Mouse (Mus musculus): ENCODE measurements at regions not wholly inside any gene's neighbourhood (a gene's known extent, or its start where the extent isn't known, plus 50 kb on each side); places are given as distances from the start of the nearest gene placed in this dataset.
A peak's percentile ranks its signal among the peaks of the same experiment; 100 is the strongest.

DNA sequence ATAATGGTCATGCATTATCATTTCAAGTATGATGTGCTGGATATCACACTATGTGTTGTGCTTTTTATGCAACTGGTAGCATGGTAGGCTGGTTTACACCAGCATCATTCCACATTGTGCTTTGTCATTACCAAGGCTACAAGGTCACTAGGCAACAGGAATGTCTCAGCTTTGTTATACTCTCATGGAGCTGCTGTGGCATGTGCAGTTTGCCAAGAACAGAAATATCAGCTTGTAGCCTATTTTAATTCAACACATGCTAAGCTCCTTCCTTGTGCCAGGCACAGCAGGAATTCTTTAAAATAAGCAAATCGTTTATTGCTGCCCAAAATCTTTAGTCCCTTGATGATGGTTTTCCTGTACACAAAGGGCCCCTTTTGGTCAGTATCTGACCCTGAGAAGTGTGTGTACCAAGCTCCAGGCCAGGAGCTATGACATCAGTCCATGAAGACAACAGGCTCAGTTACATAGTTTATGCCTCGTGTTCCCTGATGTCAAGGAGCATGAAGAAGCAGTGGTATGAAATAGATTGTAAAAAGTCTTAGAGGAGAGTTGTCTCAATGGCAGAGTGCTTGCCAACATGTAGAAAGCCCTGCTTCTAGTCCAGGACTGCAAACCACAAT lies 314.0 kb upstream of the Cdyl start:
- Histone ChIP-seq H3K36me3 (no peaks in the 10 kb centered on the region), H3K4me1 (replicated peaks) (no peaks in the 10 kb centered on the region; the same call in 1 of the 2 replicates), H3K4me2 (replicated peaks) (no peak overlapping the region), H3K4me3 (replicated peaks) (no peak overlapping the region), H3K27me3 (no peaks in the 10 kb centered on the region), H3K9me3 (no peaks in the 10 kb centered on the region), H3K9ac (replicated peaks) (no peak overlapping the region), H3K27ac (no peak overlapping the region)
- ATAC-seq = peak; percentile 80
- WGBS = 36% methylated on average over 2 of the region's 2 CpGs

DNA sequence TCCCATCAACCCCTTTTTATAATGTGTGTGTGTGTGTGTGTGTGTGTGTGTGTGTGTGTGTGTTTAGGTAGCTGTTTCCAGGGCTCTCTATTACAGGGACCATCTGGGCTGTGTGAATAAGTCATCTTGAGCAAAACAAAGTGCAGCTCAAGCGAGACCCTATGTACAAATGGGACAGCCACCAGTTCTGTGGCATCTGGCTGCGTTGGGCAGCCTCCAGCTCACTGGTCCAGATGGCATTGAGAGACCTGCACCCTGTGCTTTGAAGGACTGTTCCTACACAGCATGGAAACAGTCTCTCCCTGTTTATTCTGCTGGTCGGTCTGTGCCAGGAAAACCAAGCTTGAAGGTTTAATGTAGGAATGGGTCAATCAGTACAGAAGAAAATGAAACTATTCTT lies 311.4 kb upstream of the Cdyl start:
- Histone ChIP-seq H3K27ac (no peak overlapping the region), H3K9me3 (no peaks in the 10 kb centered on the region), H3K4me1 (replicated peaks) (no peaks in the 10 kb centered on the region; the same call in 1 of the 2 replicates), H3K36me3 (no peaks in the 10 kb centered on the region), H3K4me3 (replicated peaks) (no peak overlapping the region), H3K9ac (replicated peaks) (no peak overlapping the region), H3K27me3 (no peaks in the 10 kb centered on the region), H3K4me2 (replicated peaks) (no peak overlapping the region)
- 84% methylated on average over 3 of the region's 3 CpGs for WGBS
- no peak for ATAC-seq

DNA sequence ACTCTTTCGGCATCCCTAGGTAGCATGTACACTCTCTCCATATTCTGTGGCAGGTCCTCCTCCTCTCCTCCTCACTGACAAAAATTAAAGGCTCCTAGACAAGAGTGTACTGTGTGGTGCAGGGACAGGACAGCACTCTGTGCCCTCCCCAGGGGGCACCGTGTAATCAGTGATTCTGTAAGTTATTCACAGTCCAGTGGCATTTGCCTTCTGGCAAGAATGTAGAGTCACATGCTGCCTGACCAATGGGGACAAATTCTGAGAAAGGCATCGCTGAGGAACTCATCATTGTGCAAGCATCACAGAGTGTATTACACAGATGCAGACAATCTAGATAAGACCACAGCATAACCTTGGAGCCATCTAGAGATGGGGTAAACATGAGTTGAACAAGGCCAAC lies 300.3 kb upstream of the Cdyl start:
- Histone ChIP-seq H3K4me1 (replicated peaks) (no peaks in the 10 kb centered on the region), H3K36me3 (no peaks in the 10 kb centered on the region), H3K9me3 (no peaks in the 10 kb centered on the region), H3K27me3 (no peaks in the 10 kb centered on the region), H3K27ac (no peak overlapping the region), H3K9ac (replicated peaks) (no peak overlapping the region), H3K4me2 (replicated peaks) (no peak overlapping the region), H3K4me3 (replicated peaks) (no peak overlapping the region)
- ATAC-seq = no peak
- 84% methylated on average over 3 of the region's 3 CpGs for WGBS

DNA sequence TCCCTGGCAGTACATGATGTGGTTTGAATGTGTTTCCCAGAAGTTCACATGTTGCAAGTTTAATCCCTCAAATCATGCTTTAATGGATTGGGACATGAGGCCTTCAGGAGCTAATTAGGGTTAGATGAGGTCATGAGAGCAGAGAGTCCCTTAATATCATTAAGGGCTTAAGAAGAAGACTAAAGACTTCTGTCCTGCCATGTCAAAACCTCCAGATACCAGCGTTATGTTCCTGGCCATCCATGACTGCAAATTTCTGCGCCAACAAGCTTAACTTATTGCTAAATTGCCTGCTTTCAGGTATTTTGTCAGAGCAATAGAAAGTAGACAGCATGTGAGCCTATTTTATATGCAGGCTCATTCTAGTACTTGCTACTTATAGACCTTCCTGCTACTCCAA lies 282.1 kb upstream of the Cdyl start:
- H3K36me3 ChIP-seq = no peaks in the 10 kb centered on the region
- 87% methylated on average over 2 of the region's 2 CpGs for WGBS
- H3K9me3 ChIP-seq = no peaks in the 10 kb centered on the region
- H3K4me2 ChIP-seq (replicated peaks) = no peak overlapping the region
- H3K27ac ChIP-seq = no peak overlapping the region
- H3K4me3 ChIP-seq (replicated peaks) = no peak overlapping the region
- H3K27me3 ChIP-seq = no peaks in the 10 kb centered on the region
- ATAC-seq = no peak
- H3K4me1 ChIP-seq (replicated peaks) = no peaks in the 10 kb centered on the region
- H3K9ac ChIP-seq (replicated peaks) = no peak overlapping the region

DNA sequence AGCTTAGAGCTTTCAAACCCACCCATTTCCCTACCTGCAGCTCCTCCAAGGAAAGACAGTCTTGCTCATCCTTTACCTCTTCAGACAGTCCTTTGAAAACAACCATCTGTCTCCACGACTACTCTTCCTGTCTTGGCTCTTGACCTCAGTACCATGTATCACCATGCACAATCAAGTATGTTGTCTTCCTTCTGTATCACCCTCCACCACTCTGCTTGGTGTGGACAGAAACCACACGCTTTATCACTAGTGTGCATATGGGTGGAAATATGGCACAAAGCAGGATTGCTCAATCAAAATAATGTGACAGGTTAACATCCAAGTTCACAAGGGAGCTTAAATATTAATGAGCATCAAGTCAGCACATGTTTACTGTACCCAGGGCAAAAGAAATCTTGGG lies 280.1 kb upstream of the Cdyl start:
- WGBS = 94% methylated on average over 2 of the region's 2 CpGs
- ATAC-seq = no peak
- no peak overlapping the region for H3K4me3 ChIP-seq (replicated peaks)

DNA sequence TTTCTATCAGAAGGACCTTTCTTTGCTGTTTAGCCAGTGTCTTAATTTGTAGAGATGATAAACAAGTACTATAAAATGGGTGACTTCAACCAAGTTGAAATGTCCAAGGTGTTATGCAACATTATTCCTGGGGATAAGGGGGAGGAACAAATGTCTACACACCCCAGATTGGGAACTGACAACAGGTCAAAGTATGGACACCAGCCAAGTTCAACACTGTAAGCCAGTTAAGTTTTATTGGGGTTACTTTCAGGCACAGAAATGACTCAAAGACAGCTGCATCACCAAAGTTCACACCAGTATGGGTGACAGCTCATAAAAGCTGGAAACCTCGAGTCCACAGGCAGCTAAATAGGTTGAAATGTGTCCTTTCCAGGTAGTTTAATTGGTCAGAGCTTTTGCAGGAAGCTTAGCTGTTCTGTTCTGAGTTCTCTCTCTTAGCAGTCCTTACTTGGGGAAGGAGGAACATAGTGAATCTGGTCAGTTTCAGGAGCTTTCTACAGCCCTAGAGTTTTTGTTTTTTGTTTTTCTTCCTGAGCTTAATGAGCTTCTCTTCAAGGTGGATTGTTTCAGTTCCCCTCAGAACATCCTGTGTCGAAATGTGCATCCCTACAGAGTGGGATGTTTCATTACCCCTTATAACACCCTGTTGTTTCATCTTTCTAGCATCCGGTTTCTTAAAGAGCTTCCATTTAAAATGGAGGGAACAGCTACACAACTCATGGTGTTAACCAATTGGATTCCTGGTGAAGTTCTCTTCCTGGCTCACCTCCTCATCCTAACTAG lies 279.2 kb upstream of the Cdyl start:
- H3K4me3 ChIP-seq (replicated peaks) = no peak overlapping the region
- no peaks in the 10 kb centered on the region for H3K4me1 ChIP-seq (replicated peaks)
- no peak overlapping the region for H3K27ac ChIP-seq
- WGBS = 74% methylated on average over 3 of the region's 3 CpGs
- H3K36me3 ChIP-seq = no peaks in the 10 kb centered on the region
- H3K9me3 ChIP-seq = no peaks in the 10 kb centered on the region
- H3K4me2 ChIP-seq (replicated peaks) = no peak overlapping the region
- H3K27me3 ChIP-seq = no peaks in the 10 kb centered on the region
- ATAC-seq = no peak
- no peak overlapping the region for H3K9ac ChIP-seq (replicated peaks)

More for the DNA sequence above, 280.1 kb upstream of the Cdyl start:
- H3K4me1 ChIP-seq (replicated peaks) = no peaks in the 10 kb centered on the region
- H3K4me2 ChIP-seq (replicated peaks) = no peak overlapping the region
- no peaks in the 10 kb centered on the region for H3K36me3 ChIP-seq
- H3K9me3 ChIP-seq = no peaks in the 10 kb centered on the region
- no peaks in the 10 kb centered on the region for H3K27me3 ChIP-seq
- no peak overlapping the region for H3K27ac ChIP-seq
- no peak overlapping the region for H3K9ac ChIP-seq (replicated peaks)

DNA sequence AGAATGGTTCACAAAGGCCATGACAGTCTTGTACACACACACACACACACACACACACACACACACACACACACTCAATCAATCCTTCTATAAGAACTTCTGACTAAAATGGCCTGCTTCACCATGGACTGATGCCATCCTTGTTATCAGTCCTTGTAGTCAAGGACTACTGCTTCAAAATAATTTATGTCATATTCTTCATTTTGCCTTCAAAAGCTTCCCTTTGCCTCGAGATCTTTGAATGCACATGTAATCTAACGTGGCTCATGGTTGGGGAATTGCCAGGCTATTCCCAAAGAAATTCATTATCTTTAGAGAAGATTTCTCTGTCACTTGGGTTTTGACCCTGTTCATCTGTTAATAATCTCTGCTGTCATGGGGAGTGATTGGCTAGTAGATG lies 278.0 kb upstream of the Cdyl start:
- no peak for ATAC-seq
- Histone ChIP-seq H3K27ac (no peak overlapping the region), H3K9ac (replicated peaks) (no peak overlapping the region), H3K36me3 (no peaks in the 10 kb centered on the region), H3K4me1 (replicated peaks) (no peaks in the 10 kb centered on the region), H3K27me3 (no peaks in the 10 kb centered on the region), H3K4me2 (replicated peaks) (no peak overlapping the region), H3K4me3 (replicated peaks) (no peak overlapping the region), H3K9me3 (no peaks in the 10 kb centered on the region)
- 66% methylated on average over 2 of the region's 2 CpGs for WGBS

DNA sequence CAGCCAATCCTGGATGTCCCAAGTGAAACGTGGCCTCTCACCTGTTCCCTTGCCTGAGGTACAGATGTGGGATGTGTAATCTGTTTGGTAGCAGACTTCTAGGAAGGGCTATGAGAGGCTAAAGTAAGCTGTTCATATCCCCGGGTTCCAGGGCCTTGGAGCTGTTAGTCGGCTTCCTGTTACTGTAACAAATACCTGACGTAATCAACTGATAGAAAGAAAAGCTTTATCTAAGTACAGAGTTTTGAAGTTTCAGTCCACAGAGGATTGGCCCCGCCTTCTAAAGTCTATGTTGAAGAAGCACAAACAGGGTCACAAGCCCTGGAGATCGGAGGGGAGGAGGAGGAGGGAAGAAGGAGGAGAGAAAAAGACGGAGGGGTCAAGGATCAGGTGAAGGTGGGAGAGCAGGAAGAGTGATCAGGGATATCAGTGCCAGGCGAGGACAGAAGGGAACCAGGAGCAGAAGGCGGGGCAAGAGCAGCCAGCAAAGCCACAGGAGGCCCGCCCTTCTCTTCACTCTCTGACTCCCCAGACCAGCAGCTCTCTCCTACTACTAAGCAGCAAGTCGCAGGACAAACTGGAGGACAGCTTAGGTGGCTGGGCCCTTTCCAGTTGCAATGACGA lies 276.5 kb upstream of the Cdyl start:
- Histone ChIP-seq H3K9ac (replicated peaks) (no peak overlapping the region), H3K9me3 (no peaks in the 10 kb centered on the region), H3K27ac (no peak overlapping the region), H3K4me3 (replicated peaks) (no peak overlapping the region), H3K27me3 (no peaks in the 10 kb centered on the region), H3K36me3 (no peaks in the 10 kb centered on the region), H3K4me2 (replicated peaks) (no peak overlapping the region), H3K4me1 (replicated peaks) (no peaks in the 10 kb centered on the region)
- 46% methylated on average over 12 of the region's 12 CpGs for WGBS
- no peak for ATAC-seq

DNA sequence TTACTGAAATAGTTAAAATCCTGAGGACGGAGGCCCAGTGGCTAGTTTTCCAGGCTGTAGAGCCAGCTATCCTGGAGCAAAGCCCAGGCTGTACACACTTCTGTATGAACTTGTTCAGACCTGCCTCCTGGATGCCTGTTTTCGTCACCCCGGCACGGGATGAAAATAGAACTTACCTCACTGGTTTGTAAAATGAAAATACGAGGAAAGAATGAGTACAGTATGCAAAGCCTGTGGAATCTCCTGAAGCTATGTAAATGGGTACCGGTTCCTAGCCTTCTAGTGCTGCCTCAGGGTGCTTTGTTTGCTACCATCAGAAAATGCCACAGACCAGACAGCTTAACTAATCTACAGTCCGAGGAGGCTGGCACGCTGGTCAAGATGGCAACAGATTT lies 276.0 kb upstream of the Cdyl start:
- no peak overlapping the region for H3K4me3 ChIP-seq (replicated peaks)
- H3K9ac ChIP-seq (replicated peaks) = no peak overlapping the region
- WGBS = 70% methylated on average over 8 of the region's 8 CpGs
- H3K4me1 ChIP-seq (replicated peaks) = no peaks in the 10 kb centered on the region
- H3K36me3 ChIP-seq = no peaks in the 10 kb centered on the region
- H3K4me2 ChIP-seq (replicated peaks) = no peak overlapping the region
- no peaks in the 10 kb centered on the region for H3K27me3 ChIP-seq
- H3K27ac ChIP-seq = no peak overlapping the region
- H3K9me3 ChIP-seq = no peaks in the 10 kb centered on the region
- no peak for ATAC-seq

DNA sequence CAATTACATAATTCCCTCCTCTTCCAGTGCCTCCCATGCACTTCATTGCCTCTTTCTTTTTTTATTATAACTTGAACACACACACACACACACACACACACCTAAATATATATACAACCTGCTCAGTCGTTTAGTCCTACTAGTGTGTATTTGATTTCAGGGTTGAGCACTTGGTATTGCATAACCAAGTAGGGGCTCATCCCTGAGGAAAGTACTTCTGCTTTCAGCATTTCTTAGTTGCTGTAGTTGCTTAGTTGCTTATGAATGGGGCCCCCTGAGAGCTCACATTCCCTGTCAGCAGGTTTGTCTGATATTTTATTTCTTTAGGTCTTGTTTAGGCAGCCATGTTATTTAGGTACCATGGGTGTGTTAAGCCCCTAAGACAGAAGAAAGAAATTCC lies 271.3 kb upstream of the Cdyl start:
- Histone ChIP-seq H3K4me2 (replicated peaks) (no peak overlapping the region), H3K4me1 (replicated peaks) (no peaks in the 10 kb centered on the region), H3K4me3 (replicated peaks) (no peak overlapping the region), H3K27ac (no peak overlapping the region), H3K27me3 (no peaks in the 10 kb centered on the region), H3K9me3 (no peaks in the 10 kb centered on the region), H3K36me3 (no peaks in the 10 kb centered on the region), H3K9ac (replicated peaks) (no peak overlapping the region)
- ATAC-seq = no peak
- 59% methylated on average over 1 of the region's 1 CpGs for WGBS

DNA sequence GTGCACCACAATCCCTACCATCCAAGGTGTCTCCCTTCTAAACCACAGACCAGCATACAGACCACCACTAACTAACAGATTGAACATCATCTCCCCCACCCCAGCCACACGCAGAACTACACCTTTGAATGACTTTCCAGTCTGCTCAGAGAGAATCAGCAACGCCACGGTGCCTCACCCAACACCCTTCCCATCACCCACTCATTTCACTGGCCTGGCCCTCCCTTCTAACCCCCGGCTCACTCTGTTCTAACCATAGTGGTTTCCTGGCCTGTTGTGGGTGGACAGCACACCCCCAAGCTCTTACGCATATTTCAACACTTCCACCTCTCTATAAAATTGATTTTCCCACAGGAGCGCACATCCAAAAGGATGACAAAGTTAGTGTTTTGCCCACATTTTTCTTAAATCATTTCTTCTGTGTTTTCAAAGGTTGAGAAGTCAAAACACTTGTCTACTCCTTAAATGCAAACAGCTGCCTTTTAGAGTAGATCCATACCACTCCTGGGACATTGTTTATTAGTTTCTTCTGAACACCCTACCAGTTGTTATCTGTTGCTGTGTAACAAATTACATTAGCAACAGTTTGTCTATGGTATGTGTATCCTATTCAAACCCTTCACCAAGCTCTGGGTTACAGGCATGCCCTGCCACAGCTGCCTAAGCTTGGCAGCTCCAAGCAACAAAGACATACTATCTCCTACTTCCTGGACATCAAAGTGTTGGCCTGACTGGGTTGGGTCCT lies 269.7 kb upstream of the Cdyl start:
- 88% methylated on average over 6 of the region's 6 CpGs for WGBS
- H3K36me3 ChIP-seq = no peaks in the 10 kb centered on the region
- no peak overlapping the region for H3K9ac ChIP-seq (replicated peaks)
- no peak overlapping the region for H3K4me2 ChIP-seq (replicated peaks)
- no peak for ATAC-seq
- no peak overlapping the region for H3K27ac ChIP-seq
- H3K4me1 ChIP-seq (replicated peaks) = no peaks in the 10 kb centered on the region
- H3K27me3 ChIP-seq = no peaks in the 10 kb centered on the region
- H3K9me3 ChIP-seq = no peaks in the 10 kb centered on the region
- H3K4me3 ChIP-seq (replicated peaks) = no peak overlapping the region

DNA sequence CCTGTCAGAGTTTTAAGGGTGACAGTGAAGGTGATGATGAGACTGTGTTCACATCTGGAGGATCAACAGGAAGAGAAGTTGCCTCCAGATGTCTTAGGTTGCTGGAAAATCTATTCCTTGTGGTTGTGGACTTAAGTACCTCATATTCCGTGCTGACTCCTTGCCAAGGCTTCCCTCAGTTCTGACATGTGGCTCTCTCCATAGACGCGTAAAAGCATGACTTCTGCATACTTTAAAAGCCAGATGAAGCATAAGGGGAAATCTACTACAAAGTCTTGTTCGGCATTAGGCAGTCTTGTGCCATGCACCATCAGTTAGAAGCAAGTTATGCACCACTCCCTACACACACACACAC lies 269.1 kb upstream of the Cdyl start:
- WGBS = 86% methylated on average over 4 of the region's 4 CpGs
- Histone ChIP-seq H3K9me3 (no peaks in the 10 kb centered on the region), H3K36me3 (no peaks in the 10 kb centered on the region), H3K4me1 (replicated peaks) (no peaks in the 10 kb centered on the region), H3K27ac (no peak overlapping the region), H3K9ac (replicated peaks) (no peak overlapping the region), H3K27me3 (no peaks in the 10 kb centered on the region), H3K4me3 (replicated peaks) (no peak overlapping the region), H3K4me2 (replicated peaks) (no peak overlapping the region)
- no peak for ATAC-seq
